Mouse (Mus musculus): Measurements from ENCODE around the gene Rps23. TPM values are rescaled to one million over a fixed set of nuclear protein-coding genes. Genes with fewer than 3 reads are reported as not detected.

Gene Rps23
- 192 and 246 TPM in 2 replicates for polyA plus RNA-seq (2012; rRNA removed)

GRCm38 (mm10) chr13:90922751-90923612 lies at the start of gene Rps23:
Rps23 (plus strand) TSS chr13:90922958.
- no peaks in the 10 kb centered on the region for H3K27me3 ChIP-seq (ENCODE audit: control insufficient read depth, insufficient read depth, low read length)
- under 1% methylated on average over 57 of the region's 57 CpGs for WGBS

GRCm38 (mm10) chr13:90881727-90882429 lies 40.9 kb upstream of the Rps23 start:
- Histone ChIP-seq H3K4me1 (ENCODE audit: control insufficient read depth, insufficient read depth, insufficient read length) (no peaks in the 10 kb centered on the region), H3K27ac (ENCODE audit: insufficient read depth, low read length) (no peak overlapping the region), H3K36me3 (ENCODE audit: control insufficient read depth, insufficient read depth, low read length) (no peaks in the 10 kb centered on the region), H3K4me3 (ENCODE audit: extremely low read depth, insufficient read depth, insufficient read length) (no peak overlapping the region), H3K27me3 (ENCODE audit: control insufficient read depth, insufficient read depth, low read length) (no peaks in the 10 kb centered on the region)
- WGBS = 57% methylated on average over 1 of the region's 1 CpGs
- TF ChIP-seq POLR2A (IDR thresholded peaks at IDR 0.05; ENCODE audit: low read depth, low read length) = no peak
- TF ChIP-seq CTCF (IDR thresholded peaks at IDR 0.05; ENCODE audit: extremely low read depth, insufficient read depth, insufficient read length, insufficient replicate concordance) = no peak
- DNase-seq (ENCODE audit: low read depth in 1 of 2, low spot score in 2 of 2) = no peak

More at GRCm38 (mm10) chr13:90922751-90923612, at the start of gene Rps23:
- Histone ChIP-seq H3K36me3 (ENCODE audit: control insufficient read depth, insufficient read depth, low read length) (peaks cover 10% of the 10 kb centered on the region; the same call in 1 of the 2 replicates), H3K27ac (ENCODE audit: insufficient read depth, low read length) (peak within 1 kb of the TSS; percentile 89), H3K4me1 (ENCODE audit: control insufficient read depth, insufficient read depth, insufficient read length) (no peaks in the 10 kb centered on the region), H3K4me3 (ENCODE audit: extremely low read depth, insufficient read depth, insufficient read length) (peak within 1 kb of the TSS; percentile 87)
- TF ChIP-seq CTCF (IDR thresholded peaks at IDR 0.05; ENCODE audit: extremely low read depth, insufficient read depth, insufficient read length, insufficient replicate concordance) = no peak
- peak; percentile 89 for TF ChIP-seq POLR2A (IDR thresholded peaks at IDR 0.05; ENCODE audit: low read depth, low read length)
- DNase-seq (ENCODE audit: low read depth in 1 of 2, low spot score in 2 of 2) = peak; percentile 84 to 91

DNA sequence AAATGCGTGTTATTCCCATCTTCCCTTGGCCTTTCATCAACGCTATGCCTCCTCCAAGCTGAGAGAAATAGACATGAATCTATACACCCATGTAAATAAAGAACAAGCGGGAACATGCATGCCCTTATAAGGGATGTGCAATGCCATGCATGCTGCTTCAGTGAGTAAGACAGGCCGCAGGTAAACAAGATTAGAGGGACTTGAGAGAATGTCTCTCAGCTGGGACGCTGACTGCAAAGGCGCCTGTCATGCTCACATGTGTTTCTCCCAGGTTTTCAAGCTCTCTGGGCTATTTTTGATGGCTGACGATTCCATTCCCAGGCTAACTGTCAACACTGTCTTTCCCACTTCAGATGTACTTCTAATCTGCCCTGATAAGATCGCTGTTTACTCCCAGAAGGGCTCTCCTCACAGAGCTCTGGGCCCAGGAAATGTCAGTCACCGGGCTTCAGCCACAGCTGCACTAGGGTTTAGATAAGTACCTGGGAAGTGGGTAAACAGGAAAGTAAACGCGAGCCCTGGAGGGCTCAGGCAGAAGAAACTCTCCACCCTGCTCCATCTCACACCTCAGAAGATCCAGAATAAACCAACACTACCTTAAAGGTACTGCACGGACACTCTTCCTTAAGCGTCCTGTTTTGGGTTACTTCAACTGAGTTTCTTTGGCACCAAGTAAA lies 36.8 kb upstream of the Rps23 start:
- no peak for TF ChIP-seq POLR2A (IDR thresholded peaks at IDR 0.05; ENCODE audit: low read depth, low read length)
- TF ChIP-seq CTCF (IDR thresholded peaks at IDR 0.05; ENCODE audit: extremely low read depth, insufficient read depth, insufficient read length, insufficient replicate concordance) = no peak
- Histone ChIP-seq H3K27ac (ENCODE audit: insufficient read depth, low read length) (no peak overlapping the region), H3K27me3 (ENCODE audit: control insufficient read depth, insufficient read depth, low read length) (no peaks in the 10 kb centered on the region), H3K36me3 (ENCODE audit: control insufficient read depth, insufficient read depth, low read length) (no peaks in the 10 kb centered on the region), H3K4me1 (ENCODE audit: control insufficient read depth, insufficient read depth, insufficient read length) (no peaks in the 10 kb centered on the region), H3K4me3 (ENCODE audit: extremely low read depth, insufficient read depth, insufficient read length) (no peak overlapping the region)
- no peak for DNase-seq (ENCODE audit: low read depth in 1 of 2, low spot score in 2 of 2)
- 52% methylated on average over 13 of the region's 13 CpGs for WGBS

DNA sequence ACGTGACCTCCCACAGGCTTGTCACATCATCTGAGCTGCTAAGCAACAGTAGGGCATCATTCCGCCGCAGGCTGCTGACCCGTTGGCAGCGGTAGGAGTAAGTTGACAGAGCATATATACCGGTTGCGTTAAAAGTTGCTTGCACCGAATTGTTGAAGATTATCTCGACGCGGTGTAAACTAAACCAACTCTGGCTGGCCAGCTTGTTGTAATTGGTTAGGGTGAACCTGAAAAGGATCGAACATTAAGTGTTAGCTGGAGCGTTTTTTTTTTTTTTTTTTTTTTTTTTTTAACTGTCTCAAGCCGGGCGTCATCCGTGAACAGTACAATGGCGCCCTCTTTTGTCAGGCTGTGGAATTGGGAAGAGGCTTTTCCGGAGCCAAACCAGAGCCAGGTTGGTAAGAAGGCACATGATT lies 36.2 kb upstream of the Rps23 start:
- TF ChIP-seq POLR2A (IDR thresholded peaks at IDR 0.05; ENCODE audit: low read depth, low read length) (no peak), CTCF (IDR thresholded peaks at IDR 0.05; ENCODE audit: extremely low read depth, insufficient read depth, insufficient read length, insufficient replicate concordance) (peak; percentile 53; the same call in 1 of the 2 replicates)
- Histone ChIP-seq H3K4me3 (ENCODE audit: extremely low read depth, insufficient read depth, insufficient read length) (peak overlapping the region; percentile 20; the same call in 1 of the 2 replicates), H3K27me3 (ENCODE audit: control insufficient read depth, insufficient read depth, low read length) (no peaks in the 10 kb centered on the region), H3K4me1 (ENCODE audit: control insufficient read depth, insufficient read depth, insufficient read length) (no peaks in the 10 kb centered on the region), H3K27ac (ENCODE audit: insufficient read depth, low read length) (no peak overlapping the region), H3K36me3 (ENCODE audit: control insufficient read depth, insufficient read depth, low read length) (no peaks in the 10 kb centered on the region)
- DNase-seq (ENCODE audit: low read depth in 1 of 2, low spot score in 2 of 2) = peak; percentile 12 to 22
- WGBS = 4% methylated on average over 18 of the region's 18 CpGs

DNA sequence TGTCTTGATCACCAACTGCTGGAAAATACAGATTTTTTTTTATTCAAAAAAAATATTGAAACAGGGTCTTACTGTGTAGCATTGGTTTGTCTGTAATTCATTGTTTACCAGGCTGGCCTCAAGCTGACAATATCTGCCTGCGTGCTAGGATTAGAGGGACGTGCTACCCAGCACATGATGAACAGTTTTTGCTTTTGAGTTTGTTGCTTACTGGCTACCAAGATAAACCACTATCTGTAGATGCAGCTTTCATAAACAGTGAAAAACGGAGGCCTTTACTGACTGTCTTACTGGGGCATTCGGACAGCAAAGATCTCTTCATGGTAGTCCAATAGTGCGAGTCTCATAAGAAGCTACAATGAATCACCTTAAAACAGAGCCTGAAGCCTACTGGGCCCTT lies 32.6 kb upstream of the Rps23 start:
- WGBS = 84% methylated on average over 5 of the region's 5 CpGs
- Histone ChIP-seq H3K27ac (ENCODE audit: insufficient read depth, low read length) (no peak overlapping the region), H3K4me1 (ENCODE audit: control insufficient read depth, insufficient read depth, insufficient read length) (no peaks in the 10 kb centered on the region), H3K4me3 (ENCODE audit: extremely low read depth, insufficient read depth, insufficient read length) (no peak overlapping the region), H3K27me3 (ENCODE audit: control insufficient read depth, insufficient read depth, low read length) (no peaks in the 10 kb centered on the region), H3K36me3 (ENCODE audit: control insufficient read depth, insufficient read depth, low read length) (no peaks in the 10 kb centered on the region)
- DNase-seq (ENCODE audit: low read depth in 1 of 2, low spot score in 2 of 2) = no peak
- TF ChIP-seq POLR2A (IDR thresholded peaks at IDR 0.05; ENCODE audit: low read depth, low read length) = no peak

GRCm38 (mm10) chr13:90894819-90895218 lies 27.9 kb upstream of the Rps23 start:
- no peaks in the 10 kb centered on the region for H3K27me3 ChIP-seq (ENCODE audit: control insufficient read depth, insufficient read depth, low read length)
- no peak overlapping the region for H3K4me3 ChIP-seq (ENCODE audit: extremely low read depth, insufficient read depth, insufficient read length)
- WGBS = 93% methylated on average over 4 of the region's 4 CpGs
- no peaks in the 10 kb centered on the region for H3K36me3 ChIP-seq (ENCODE audit: control insufficient read depth, insufficient read depth, low read length)
- H3K4me1 ChIP-seq (ENCODE audit: control insufficient read depth, insufficient read depth, insufficient read length) = no peaks in the 10 kb centered on the region
- H3K27ac ChIP-seq (ENCODE audit: insufficient read depth, low read length) = no peak overlapping the region
- no peak for DNase-seq (ENCODE audit: low read depth in 1 of 2, low spot score in 2 of 2)
- TF ChIP-seq POLR2A (IDR thresholded peaks at IDR 0.05; ENCODE audit: low read depth, low read length) (no peak), CTCF (IDR thresholded peaks at IDR 0.05; ENCODE audit: extremely low read depth, insufficient read depth, insufficient read length, insufficient replicate concordance) (no peak)
